Mouse (Mus musculus) heart, embryonic 12.5 days (tissue): ENCODE data around the gene Nxf1. TPM values are rescaled to one million over a fixed set of nuclear protein-coding genes. Genes with fewer than 3 reads are reported as not detected.
A peak's percentile ranks its signal among the peaks of the same experiment; 100 is the strongest.
"Not testable (repeated sequence)": the region's sequence is repeated elsewhere in the genome, so short reads cannot be mapped to it uniquely, and the experiment has no call there.

Source experiments
- ATAC-seq: fragments of 200-750 bp; cut with Nextera tagmentation; 2 replicates; pipeline ENCODE4 v1.8.0; 2017; ENCODE audit warnings: moderate TSS enrichment, moderate library complexity; ENCODE audit not compliant: insufficient number of reproducible peaks, low FRiP score
- H3K27ac ChIP-seq: fragments of 300-500 bp; sonication (generic); 2 replicates; pipeline ENCODE4 v1.5.1; 2016; ENCODE audit warnings: mild to moderate bottlenecking, moderate library complexity; ENCODE audit not compliant: poor library complexity, severe bottlenecking
- H3K27me3 ChIP-seq: fragments of 300-500 bp; sonication (generic); replicated peaks from 2 replicates; pipeline ENCODE4 v1.6.1; 2016; ENCODE audit warnings: mild to moderate bottlenecking, moderate library complexity
- H3K36me3 ChIP-seq: fragments of 300-500 bp; sonication (generic); 2 replicates; pipeline ENCODE4 v1.6.1; 2016; ENCODE audit warnings: mild to moderate bottlenecking, moderate library complexity
- H3K4me1 ChIP-seq: fragments of 300-500 bp; sonication (generic); replicated peaks from 2 replicates; pipeline ENCODE4 v1.6.1; 2016; ENCODE audit warnings: mild to moderate bottlenecking
- H3K4me2 ChIP-seq: fragments of 300-500 bp; sonication (generic); 2 replicates; pipeline ENCODE4 v1.6.1; 2016; ENCODE audit warnings: mild to moderate bottlenecking, moderate library complexity
- H3K4me3 ChIP-seq: fragments of 300-500 bp; sonication (generic); 2 replicates; pipeline ENCODE4 v1.5.1; 2016; ENCODE audit warnings: mild to moderate bottlenecking
- H3K9ac ChIP-seq: fragments of 300-500 bp; sonication (generic); 2 replicates; pipeline ENCODE4 v1.6.1; 2016; ENCODE audit warnings: mild to moderate bottlenecking, moderate library complexity
- H3K9me3 ChIP-seq: fragments of 300-500 bp; sonication (generic); replicated peaks from 2 replicates; pipeline ENCODE4 v1.6.1; 2016; ENCODE audit warnings: mild to moderate bottlenecking, moderate library complexity
- WGBS: fragments of 180-500 bp; shearing (Covaris S2); methylation state at CpG from one replicate; pipeline ENCODE4 v1.1.7; 2016; 5-methylcytosine and 5-hydroxymethylcytosine counted together
- polyA plus RNA-seq: library from polyadenylated mRNA; unstranded; fragments of >200 nt; fragmentation: Nextera tagmentation; extraction: Ambion mirVana; gene quantifications from 2 replicates; pipeline ENCODE4 v1.2.1, GENCODE M21; 2016

Gene Nxf1
- polyA plus RNA-seq, 1 experiment from 2014 or later, result 149 TPM

DNA sequence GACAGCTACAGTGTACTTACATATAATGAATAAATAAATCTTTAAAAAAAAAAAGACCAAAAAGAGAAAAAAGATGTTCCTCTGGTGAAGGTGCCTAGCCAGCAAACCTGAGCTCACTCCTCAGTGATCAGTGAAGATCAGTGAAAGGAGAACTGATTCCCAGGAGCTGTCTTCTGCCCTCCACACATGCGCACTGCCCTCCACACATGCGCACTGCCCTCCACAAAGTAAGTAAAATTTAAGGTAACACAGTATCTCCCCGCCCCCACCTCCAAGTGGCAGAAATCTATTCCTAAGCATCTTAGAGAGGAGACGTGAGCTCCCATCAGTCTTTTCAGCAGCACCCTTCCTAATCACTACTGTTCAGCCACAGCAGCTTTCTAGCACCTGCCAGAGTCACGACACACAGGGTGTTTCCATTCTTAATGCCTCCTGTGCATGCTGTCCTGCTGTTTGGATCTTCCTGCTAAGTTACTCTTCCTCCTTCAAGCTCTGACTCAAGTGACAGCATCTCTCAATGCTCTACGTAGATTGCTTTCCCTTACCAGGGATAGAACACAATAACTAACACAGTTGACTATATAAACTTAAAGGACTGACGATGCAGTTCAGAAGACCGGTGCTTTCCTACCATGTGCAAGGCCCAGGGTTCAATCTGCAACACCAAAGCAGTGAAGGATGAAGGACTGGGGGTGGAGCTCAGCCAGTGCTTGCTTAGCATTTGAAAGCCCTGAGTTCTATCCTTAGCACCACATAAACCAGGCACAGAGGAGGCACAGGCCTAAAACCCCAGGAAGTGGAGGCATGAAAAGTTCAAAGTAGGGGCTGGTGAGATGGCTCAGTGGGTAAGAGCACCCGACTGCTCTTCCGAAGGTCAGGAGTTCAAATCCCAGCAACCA is 40.8 kb upstream of the Nxf1 start:
- Histone ChIP-seq H3K4me3 (no peak overlapping the region), H3K9ac (peak overlapping the region; percentile 2; the same call in 1 of the 2 replicates), H3K27me3 (no peaks in the 10 kb centered on the region), H3K4me1 (peaks cover 16% of the 10 kb centered on the region), H3K27ac (peak overlapping the region; percentile 45), H3K36me3 (peaks cover 9% of the 10 kb centered on the region), H3K9me3 (no peaks in the 10 kb centered on the region), H3K4me2 (no peak overlapping the region; the same call in 1 of the 2 replicates)
- no peak for ATAC-seq
- 68% methylated on average over 10 of the region's 10 CpGs for WGBS

DNA sequence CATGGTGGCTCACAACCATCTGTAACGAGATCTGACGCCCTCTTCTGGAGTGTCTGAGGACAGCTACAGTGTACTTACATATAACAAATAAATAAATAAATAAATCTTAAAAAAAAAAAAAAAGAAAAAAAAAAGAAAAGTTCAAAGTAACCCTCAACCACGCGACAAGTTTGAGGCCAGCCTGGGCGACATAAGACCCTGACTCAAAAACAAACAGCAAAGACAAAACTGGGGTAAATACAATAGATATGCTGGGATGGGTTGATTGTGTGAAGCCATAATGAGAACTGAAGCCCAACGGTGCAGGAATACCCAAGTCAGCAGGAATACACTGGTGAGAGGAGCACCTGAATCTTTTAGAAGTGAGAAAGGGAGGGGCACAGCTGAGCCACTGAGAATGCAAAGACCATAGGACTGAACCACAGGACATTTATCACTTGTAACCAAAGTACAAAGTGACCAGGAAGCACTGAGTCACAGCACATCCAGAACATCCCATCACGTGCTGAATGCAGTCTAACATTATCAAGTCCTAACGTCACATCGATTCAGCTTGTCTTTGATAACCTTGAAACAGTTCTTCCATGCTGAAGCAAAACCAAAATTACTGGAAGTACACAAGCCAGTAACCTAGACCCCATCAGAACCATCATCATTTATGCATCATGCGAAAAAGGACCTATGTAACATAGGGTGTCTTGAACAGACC is 40.0 kb upstream of the Nxf1 start:
- Histone ChIP-seq H3K9ac (no peak overlapping the region), H3K4me3 (no peak overlapping the region), H3K27me3 (no peaks in the 10 kb centered on the region), H3K4me2 (no peak overlapping the region), H3K4me1 (peaks cover 17% of the 10 kb centered on the region), H3K27ac (no peak overlapping the region), H3K36me3 (peaks cover 3% of the 10 kb centered on the region; the same call in 1 of the 2 replicates), H3K9me3 (no peaks in the 10 kb centered on the region)
- ATAC-seq, result no peak
- 70% methylated on average over 9 of the region's 10 CpGs for WGBS

- no peak overlapping the region for H3K27ac ChIP-seq
- no peaks in the 10 kb centered on the region for H3K27me3 ChIP-seq
- ATAC-seq, result no peak
- H3K36me3 ChIP-seq, result no peaks in the 10 kb centered on the region
- peaks cover 13% of the 10 kb centered on the region for H3K4me1 ChIP-seq
- H3K9me3 ChIP-seq, result no peaks in the 10 kb centered on the region
- H3K9ac ChIP-seq, result no peak overlapping the region
- no peak overlapping the region for H3K4me2 ChIP-seq
- no peak overlapping the region for H3K4me3 ChIP-seq
- WGBS, result 60% methylated on average over 3 of the region's 3 CpGs
Measured at GRCm38 (mm10) chr19:8718357-8718756, 38.5 kb upstream of the Nxf1 start.

DNA sequence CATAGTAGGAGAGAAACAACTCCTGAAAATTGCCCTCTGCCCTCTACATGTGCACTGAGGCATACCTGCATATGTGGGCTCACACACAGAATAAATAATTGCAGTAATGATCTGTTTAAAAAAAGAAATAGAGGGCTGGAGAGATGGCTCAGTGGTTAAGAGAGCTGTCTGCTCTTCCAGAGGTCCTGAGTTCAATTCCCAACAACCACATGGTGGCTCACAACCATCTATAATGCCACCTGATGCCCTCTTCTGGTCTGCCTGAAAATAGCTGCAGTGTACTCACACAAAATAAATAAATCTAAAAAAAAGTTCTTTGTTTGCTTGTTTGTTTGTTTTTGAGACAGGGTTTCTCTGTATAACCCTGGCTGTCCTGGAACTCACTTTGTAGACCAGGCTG is 37.8 kb upstream of the Nxf1 start:
- H3K4me2 ChIP-seq, H3K27me3 ChIP-seq: not testable (repeated sequence)

GRCm38 (mm10) chr19:8721378-8721777 is 35.5 kb upstream of the Nxf1 start:
- H3K9me3 ChIP-seq, result no peaks in the 10 kb centered on the region
- peak overlapping the region; percentile 86 for H3K9ac ChIP-seq
- H3K36me3 ChIP-seq, result peaks cover 21% of the 10 kb centered on the region
- H3K4me3 ChIP-seq, result 0 out of 2 replicates have a peak overlapping the region, but pooled peaks have one; percentile 5
- no peak for ATAC-seq
- H3K27ac ChIP-seq, result no peak overlapping the region
- H3K4me2 ChIP-seq, result peak overlapping the region; percentile 67
- 77% methylated on average over 1 of the region's 1 CpGs for WGBS
- H3K27me3 ChIP-seq, result no peaks in the 10 kb centered on the region
- H3K4me1 ChIP-seq, result peaks cover 23% of the 10 kb centered on the region

More for the DNA sequence above, 37.8 kb upstream of the Nxf1 start:
- not testable (repeated sequence) for H3K36me3 ChIP-seq, ATAC-seq, H3K27ac ChIP-seq, H3K9me3 ChIP-seq, H3K9ac ChIP-seq, H3K4me3 ChIP-seq
- H3K4me1 ChIP-seq, result peaks cover 12% of the 10 kb centered on the region

DNA sequence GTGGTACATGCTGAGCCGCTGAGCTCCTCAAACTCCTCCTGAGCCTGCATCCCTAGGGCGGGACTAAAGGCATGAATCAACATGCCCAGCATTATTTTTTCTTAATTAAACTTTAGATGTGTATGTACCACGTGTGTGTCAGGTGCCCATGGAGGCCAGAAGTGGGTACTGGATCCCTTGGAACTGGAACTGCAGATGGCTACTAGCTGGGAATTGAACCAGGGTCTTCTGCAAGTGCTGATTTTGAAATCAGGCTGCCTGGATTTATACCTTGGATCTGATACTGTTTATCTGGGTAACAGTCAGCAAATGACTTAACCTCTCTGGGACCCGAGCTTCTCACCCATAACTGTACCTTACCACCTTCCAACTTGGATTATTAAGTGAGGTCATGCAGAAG is 34.9 kb upstream of the Nxf1 start:
- H3K27me3 ChIP-seq, result no peaks in the 10 kb centered on the region
- peaks cover 27% of the 10 kb centered on the region for H3K36me3 ChIP-seq
- no peaks in the 10 kb centered on the region for H3K9me3 ChIP-seq
- H3K27ac ChIP-seq, result peak overlapping the region; percentile 98
- no peak for ATAC-seq
- H3K9ac ChIP-seq, result peak overlapping the region; percentile 86
- peaks cover 23% of the 10 kb centered on the region for H3K4me1 ChIP-seq
- peak overlapping the region; percentile 67 for H3K4me2 ChIP-seq
- 54% methylated on average over 4 of the region's 4 CpGs for WGBS
- H3K4me3 ChIP-seq, result peak overlapping the region; percentile 89

- WGBS, result under 1% methylated on average over 5 of the region's 5 CpGs
Measured at GRCm38 (mm10) chr19:8722559-8722906, 34.3 kb upstream of the Nxf1 start.

DNA sequence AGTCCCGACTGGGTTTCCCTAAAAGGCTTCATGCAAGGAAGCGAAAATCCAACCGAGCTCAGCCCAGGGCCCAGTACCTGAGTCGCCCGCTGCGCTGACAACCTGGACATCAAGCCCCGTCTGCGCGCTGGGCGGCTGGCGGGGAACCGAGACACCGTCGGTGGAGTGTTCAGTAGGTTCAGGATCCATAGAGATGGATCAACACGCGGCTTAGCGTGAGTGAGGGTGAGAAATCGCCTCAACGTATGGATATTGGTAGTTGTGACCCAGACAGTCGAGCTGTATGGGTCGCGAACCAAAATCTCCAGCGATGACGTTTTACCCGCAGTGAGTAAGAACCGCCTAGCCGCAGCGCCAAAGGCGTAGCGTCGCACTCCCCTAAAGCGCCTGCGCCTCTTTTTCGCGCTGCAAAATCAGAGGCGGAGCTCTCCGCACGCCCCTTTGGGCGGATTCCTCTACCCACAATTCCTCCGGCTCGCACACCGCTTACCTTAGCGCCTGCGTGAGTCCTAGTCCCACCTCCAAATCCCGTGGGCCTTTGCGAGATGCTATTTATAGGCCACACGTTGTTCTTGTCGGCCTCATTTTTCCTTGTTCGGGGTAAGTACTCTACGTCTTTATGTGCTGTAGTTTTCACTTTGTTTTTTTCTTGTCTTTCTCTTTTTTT is 33.8 kb upstream of the Nxf1 start, which contains the start of gene Slc3a2:
TSS of gene Slc3a2 (minus strand) at position 463 of the 667 bp plus-strand sequence.
- under 1% methylated on average over 50 of the region's 50 CpGs for WGBS
- peak; percentile 95 for ATAC-seq
- Histone ChIP-seq H3K4me3 (peak within 1 kb of the TSS; percentile 89), H3K4me2 (peak within 1 kb of the TSS; percentile 83), H3K9me3 (no peaks in the 10 kb centered on the region), H3K4me1 (peaks cover 23% of the 10 kb centered on the region), H3K27ac (peak within 1 kb of the TSS; percentile 98), H3K36me3 (peaks cover 27% of the 10 kb centered on the region), H3K27me3 (no peaks in the 10 kb centered on the region), H3K9ac (peak within 1 kb of the TSS; percentile 99)

More at GRCm38 (mm10) chr19:8722559-8722906, 34.3 kb upstream of the Nxf1 start:
- H3K36me3 ChIP-seq, result peaks cover 27% of the 10 kb centered on the region
- no peaks in the 10 kb centered on the region for H3K9me3 ChIP-seq
- peaks cover 23% of the 10 kb centered on the region for H3K4me1 ChIP-seq
- peak overlapping the region; percentile 98 for H3K27ac ChIP-seq
- peak overlapping the region; percentile 86 for H3K9ac ChIP-seq
- no peaks in the 10 kb centered on the region for H3K27me3 ChIP-seq
- H3K4me3 ChIP-seq, result peak overlapping the region; percentile 89
- peak overlapping the region; percentile 67 for H3K4me2 ChIP-seq
- no peak for ATAC-seq

GRCm38 (mm10) chr19:8723574-8724346 is 33.1 kb upstream of the Nxf1 start:
- no peaks in the 10 kb centered on the region for H3K27me3 ChIP-seq
- H3K9me3 ChIP-seq, result no peaks in the 10 kb centered on the region
- under 1% methylated on average over 20 of the region's 20 CpGs for WGBS
- peak overlapping the region; percentile 89 for H3K4me3 ChIP-seq
- peak overlapping the region; percentile 83 for H3K4me2 ChIP-seq
- H3K4me1 ChIP-seq, result peaks cover 23% of the 10 kb centered on the region
- peaks cover 27% of the 10 kb centered on the region for H3K36me3 ChIP-seq
- H3K27ac ChIP-seq, result peak overlapping the region; percentile 92
- peak overlapping the region; percentile 99 for H3K9ac ChIP-seq
- no peak for ATAC-seq

GRCm38 (mm10) chr19:8724392-8724791 is 32.5 kb upstream of the Nxf1 start:
- peak overlapping the region; percentile 83 for H3K4me2 ChIP-seq
- H3K9me3 ChIP-seq, result no peaks in the 10 kb centered on the region
- 5% methylated on average over 2 of the region's 2 CpGs for WGBS
- H3K36me3 ChIP-seq, result peaks cover 27% of the 10 kb centered on the region
- no peak for ATAC-seq
- peak overlapping the region; percentile 99 for H3K9ac ChIP-seq
- peak overlapping the region; percentile 89 for H3K4me3 ChIP-seq
- 0 out of 2 replicates have a peak overlapping the region, but pooled peaks have one; percentile 6 for H3K27ac ChIP-seq
- no peaks in the 10 kb centered on the region for H3K27me3 ChIP-seq
- peaks cover 23% of the 10 kb centered on the region for H3K4me1 ChIP-seq
